12 mouse cellular contexts compared by ENCODE assay signal in the genomic region with DNA sequence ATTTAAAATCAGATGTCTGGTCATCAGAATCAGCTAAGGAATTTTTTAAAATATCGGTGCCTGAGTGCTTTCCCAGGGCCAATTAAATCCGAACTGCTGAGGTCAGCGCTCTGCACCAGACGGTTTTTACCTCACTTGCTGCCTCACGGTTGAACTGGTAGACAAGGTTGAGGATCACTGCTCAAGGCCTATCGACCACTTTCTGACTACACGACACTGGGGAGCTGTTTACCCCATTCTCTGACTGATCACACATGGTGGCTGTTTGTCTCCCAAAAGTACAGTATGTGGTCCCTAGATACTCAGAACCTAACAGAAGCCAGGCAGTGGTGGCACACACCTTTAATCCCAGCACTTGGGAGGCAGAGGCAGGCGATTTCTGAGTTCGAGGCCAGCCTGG. TPM values are rescaled to one million over a fixed set of nuclear protein-coding genes. Genes with fewer than 3 reads are reported as not detected.
DNase-seq lines count a peak whose midpoint lies in the region; ATAC-seq and TF ChIP-seq lines count a peak whose summit lies in the region.
"Had no signal": no experiment of that assay in that cellular context is flagged by ENCODE, and none has a peak within 500 bp of the region (broad histone marks: within the 10 kb centered on the region; RNA-seq: fewer than 3 reads in every experiment).

No protein-coding gene starts in this region.

- no peak for TF ChIP-seq CTCF in layer of hippocampus, adult 2 months (conservative IDR thresholded peaks at IDR 0.05)

- no peaks in the 10 kb centered on the region for H3K36me3 ChIP-seq in forebrain, embryonic 11.5 days (ENCODE audit: control insufficient read depth, insufficient read depth, low read length)
- H3K36me3 ChIP-seq in limb, embryonic 12.5 days, result no peaks in the 10 kb centered on the region

- peak overlapping the region; percentile 33 for H3K4me3 ChIP-seq in layer of hippocampus, adult 2 months
- H3K4me3 ChIP-seq in forebrain, embryonic 11.5 days (ENCODE audit: low read depth, low read length), result no peak overlapping the region
- H3K4me3 ChIP-seq in limb, embryonic 12.5 days (replicated peaks), result peak overlapping the region; percentile 0; the same call in 1 of the 2 replicates

- 69% methylated on average over 9 of the region's 9 CpGs for WGBS in forebrain, embryonic 11.5 days
- WGBS in limb, embryonic 12.5 days, result 54% methylated on average over 9 of the region's 9 CpGs

- no peak overlapping the region for H3K9ac ChIP-seq in forebrain, embryonic 11.5 days (ENCODE audit: low read length)
- H3K9ac ChIP-seq in limb, embryonic 12.5 days (replicated peaks), result 0 out of 2 replicates have a peak overlapping the region, but pooled peaks have one; percentile 2
- H3K9ac ChIP-seq: lung, embryonic 14.5 days had no signal

- H3K4me2 ChIP-seq in forebrain, embryonic 11.5 days (ENCODE audit: low read depth, low read length, severe bottlenecking), result no peak overlapping the region
- peak overlapping the region; percentile 43 for H3K4me2 ChIP-seq in limb, embryonic 12.5 days
- H3K4me2 ChIP-seq: lung, embryonic 14.5 days had no signal

- H3K4me1 ChIP-seq in forebrain, embryonic 11.5 days (replicated peaks; ENCODE audit: control insufficient read depth, insufficient read depth, low read length), result peaks cover 14% of the 10 kb centered on the region
- peaks cover 46% of the 10 kb centered on the region for H3K4me1 ChIP-seq in limb, embryonic 12.5 days (replicated peaks)

- no peaks in the 10 kb centered on the region for H3K9me3 ChIP-seq in forebrain, embryonic 11.5 days (ENCODE audit: control insufficient read depth, low read length)
- H3K9me3 ChIP-seq in limb, embryonic 12.5 days, result no peaks in the 10 kb centered on the region

- ATAC-seq in forebrain, embryonic 11.5 days (replicated peaks; ENCODE audit: low FRiP score), result peak; percentile 6; the same call in 1 of the 2 replicates
- no peak for ATAC-seq in limb, embryonic 12.5 days (ENCODE audit: insufficient number of reproducible peaks, insufficient read depth, low FRiP score, low TSS enrichment, low read depth)
- ATAC-seq: intestine, postnatal 0 days had no signal

- peak overlapping the region; percentile 76 for H3K27ac ChIP-seq in layer of hippocampus, adult 2 months
- no peak overlapping the region for H3K27ac ChIP-seq in forebrain, embryonic 11.5 days (ENCODE audit: low read depth, low read length)
- H3K27ac ChIP-seq in limb, embryonic 12.5 days, result no peak overlapping the region

- no peaks in the 10 kb centered on the region for H3K27me3 ChIP-seq in forebrain, embryonic 11.5 days (ENCODE audit: control insufficient read depth, insufficient read depth, low read length)
- no peaks in the 10 kb centered on the region; the same call in 1 of the 2 replicates for H3K27me3 ChIP-seq in limb, embryonic 12.5 days

- no peak for DNase-seq in layer of hippocampus, adult 2 months (ENCODE audit: low spot score in 2 of 2)
- DNase-seq in layer of hippocampus, postnatal 14 days (ENCODE audit: low spot score in 2 of 2), result no peak
- no peak for DNase-seq in forebrain, embryonic 11.5 days (ENCODE audit: low spot score)
- peak; percentile 32 for DNase-seq in retina, postnatal 1 day
- no peak for DNase-seq in right cerebral cortex, adult 18-20 months
- DNase-seq in gastrocnemius, postnatal 25 days, result no peak
- DNase-seq: cerebellum, adult 18-20 months; gastrocnemius, postnatal 10 days; lung, embryonic 14.5 days; spleen, adult 18-20 months had no signal

RNA-seq across cellular contexts. Expression of gene Kif5c, which starts 46.4 kb away (rescaled TPM):
- total RNA-seq in layer of hippocampus, adult 2 months (2021), result 100 to 1,000 TPM; 467 to 553 TPM
- total RNA-seq in layer of hippocampus, postnatal 14 days (2021), result 100 to 1,000 TPM; 557 to 563 TPM
- 88.9 and 90.1 TPM in 2 replicates for polyA plus RNA-seq in forebrain, embryonic 11.5 days (2014; fragmentation: Nextera tagmentation; extraction: Ambion mirVana)
- 13.2 and 15.0 TPM in 2 replicates for polyA plus RNA-seq in limb, embryonic 12.5 days (2016; fragmentation: Nextera tagmentation; extraction: Ambion mirVana)
- under 1 TPM; 0.24 to 0.41 TPM for total RNA-seq in gastrocnemius, postnatal 25 days (2021)

Comparison
In these comparisons a context has a peak if more than half of its experiments do, and no peak if none do; other contexts are left out.
1. RNA of gene Kif5c, which starts 46.4 kb away (total RNA-seq): 557 to 563 TPM in layer of hippocampus, postnatal 14 days and 467 to 553 TPM in layer of hippocampus, adult 2 months; 0.24 to 0.41 TPM in gastrocnemius, postnatal 25 days; every median in the first group is over 100 times any median in the second.